Mouse (Mus musculus) lung, adult 18-20 months (tissue): Measurements from ENCODE around the gene Cd300lg.
A peak's percentile ranks its signal among the peaks of the same experiment; 100 is the strongest.

Experiments
- DNase-seq, 2 experiments: peaks; one replicate each; pipeline ENCODE4 v3.0.0; 2022; ENCODE audit warnings: mixed read lengths in 2 of 2

The Cd300lg gene

GRCm38 (mm10) chr11:102053183-102053582 lies 11.9 kb downstream of the Cd300lg start:
- DNase-seq, result peak in 1 of 2 experiments; percentile 14

GRCm38 (mm10) chr11:102053847-102054246 lies 12.5 kb downstream of the Cd300lg start:
- DNase-seq, result peak in 1 of 2 experiments; percentile 54

- DNase-seq, result peak; percentile 66 to 74
These were observed 20.1 kb downstream of the Cd300lg start for GRCm38 (mm10) chr11:102061236-102061940.

GRCm38 (mm10) chr11:102061941-102062473 lies 20.7 kb downstream of the Cd300lg start:
- no peak for DNase-seq

GRCm38 (mm10) chr11:102063076-102063475 lies 21.8 kb downstream of the Cd300lg start:
- DNase-seq, result no peak

- no peak for DNase-seq
These were observed 27.7 kb downstream of the Cd300lg start for GRCm38 (mm10) chr11:102068969-102069368.

GRCm38 (mm10) chr11:102069633-102070032 lies 28.3 kb downstream of the Cd300lg start:
- DNase-seq, result no peak

GRCm38 (mm10) chr11:102070426-102070825 lies 29.1 kb downstream of the Cd300lg start:
- DNase-seq, result no peak

GRCm38 (mm10) chr11:102072729-102073128 lies 31.4 kb downstream of the Cd300lg start:
- DNase-seq, result no peak

GRCm38 (mm10) chr11:102073722-102074121 lies 32.4 kb downstream of the Cd300lg start:
- no peak for DNase-seq

- DNase-seq, result peak; percentile 70 to 71
These were observed 41.0 kb downstream of the Cd300lg start for GRCm38 (mm10) chr11:102082322-102082721.

- DNase-seq, result no peak
These were observed 41.9 kb downstream of the Cd300lg start for GRCm38 (mm10) chr11:102083193-102083592.

GRCm38 (mm10) chr11:102084159-102084558 lies 42.9 kb downstream of the Cd300lg start:
- DNase-seq, result no peak

- no peak for DNase-seq
These were observed 45.0 kb downstream of the Cd300lg start for GRCm38 (mm10) chr11:102086331-102086730.

- DNase-seq, result peak; percentile 73 to 79
These were observed 45.9 kb downstream of the Cd300lg start for GRCm38 (mm10) chr11:102087081-102087751.

- peak; percentile 80 to 82 for DNase-seq
These were observed 46.9 kb downstream of the Cd300lg start, which contains the start of gene Mpp2 for GRCm38 (mm10) chr11:102087931-102088898. TSS of gene Mpp2 (minus strand) at chr11:102088515.

GRCm38 (mm10) chr11:102089088-102089808 lies 47.9 kb downstream of the Cd300lg start:
- DNase-seq, result peak; percentile 58 to 59

- DNase-seq, result no peak
These were observed 54.4 kb downstream of the Cd300lg start for GRCm38 (mm10) chr11:102095676-102096075.

- DNase-seq, result no peak
These were observed 55.1 kb downstream of the Cd300lg start for GRCm38 (mm10) chr11:102096446-102096845.

GRCm38 (mm10) chr11:102096887-102097391 lies 55.6 kb downstream of the Cd300lg start:
- DNase-seq, result peak; percentile 61 to 77

- DNase-seq, result no peak
These were observed 59.9 kb downstream of the Cd300lg start, which contains the start of gene Ppy for GRCm38 (mm10) chr11:102101219-102101618. TSS of gene Ppy (minus strand) at chr11:102101319.
